Mouse (Mus musculus) lung, embryonic 16.5 days (tissue): ENCODE measurements around the gene Stat2. TPM values are rescaled to one million over a fixed set of nuclear protein-coding genes. Genes with fewer than 3 reads are reported as not detected.
"Not testable (repeated sequence)": the region's sequence is repeated elsewhere in the genome, so short reads cannot be mapped to it uniquely, and the experiment has no call there.

ENCODE experiments used
- ATAC-seq: fragments of 200-750 bp; cut with Nextera tagmentation; 2 replicates; pipeline ENCODE4 v1.8.0; 2017; ENCODE audit warnings: low read depth, mild to moderate bottlenecking, moderate library complexity
- H3K27ac ChIP-seq: fragments of 300-500 bp; sonication (generic); 2 replicates; pipeline ENCODE4 v1.5.1; 2014; ENCODE audit warnings: mild to moderate bottlenecking, control low read depth, low read length
- H3K27me3 ChIP-seq: fragments of 300-500 bp; sonication (generic); 2 replicates; pipeline ENCODE4 v1.6.1; 2014; ENCODE audit warnings: low read depth, low read length, mixed read lengths; ENCODE audit not compliant: control insufficient read depth, insufficient read depth
- H3K36me3 ChIP-seq: fragments of 300-500 bp; sonication (generic); 2 replicates; pipeline ENCODE4 v1.6.1; 2014; ENCODE audit warnings: low read length; ENCODE audit not compliant: control insufficient read depth, insufficient read depth
- H3K4me1 ChIP-seq: fragments of 300-500 bp; sonication (generic); replicated peaks from 2 replicates; pipeline ENCODE4 v1.6.1; 2014; ENCODE audit warnings: low read length, mixed read lengths; ENCODE audit not compliant: control insufficient read depth, insufficient read depth
- H3K4me2 ChIP-seq: fragments of 300-500 bp; sonication (generic); 2 replicates; pipeline ENCODE4 v1.6.1; 2014; ENCODE audit warnings: low read depth, low read length, control low read depth
- H3K4me3 ChIP-seq: fragments of 300-500 bp; sonication (generic); 2 replicates; pipeline ENCODE4 v1.5.1; 2014; ENCODE audit warnings: mild to moderate bottlenecking, low read length, control low read depth
- H3K9ac ChIP-seq: fragments of 300-500 bp; sonication (generic); 2 replicates; pipeline ENCODE4 v1.6.1; 2014; ENCODE audit warnings: low read length, control low read depth
- H3K9me3 ChIP-seq: fragments of 300-500 bp; sonication (generic); 2 replicates; pipeline ENCODE4 v1.6.1; 2016; ENCODE audit warnings: low read length; ENCODE audit not compliant: control insufficient read depth
- WGBS: fragments of 180-500 bp; shearing (Covaris S2); extraction: QIAGEN DNeasy Blood & Tissue Kit; methylation state at CpG from one replicate; pipeline ENCODE4 v1.1.7; 2014; 5-methylcytosine and 5-hydroxymethylcytosine counted together
- polyA plus RNA-seq: library from polyadenylated mRNA; unstranded; fragments of >200 nt; fragmentation: Nextera tagmentation; extraction: Ambion mirVana; gene quantifications from 2 replicates; pipeline ENCODE4 v1.2.1, GENCODE M21; 2015

The Stat2 gene
- polyA plus RNA-seq, 1 experiment from 2014 or later = 13.1 TPM

DNA sequence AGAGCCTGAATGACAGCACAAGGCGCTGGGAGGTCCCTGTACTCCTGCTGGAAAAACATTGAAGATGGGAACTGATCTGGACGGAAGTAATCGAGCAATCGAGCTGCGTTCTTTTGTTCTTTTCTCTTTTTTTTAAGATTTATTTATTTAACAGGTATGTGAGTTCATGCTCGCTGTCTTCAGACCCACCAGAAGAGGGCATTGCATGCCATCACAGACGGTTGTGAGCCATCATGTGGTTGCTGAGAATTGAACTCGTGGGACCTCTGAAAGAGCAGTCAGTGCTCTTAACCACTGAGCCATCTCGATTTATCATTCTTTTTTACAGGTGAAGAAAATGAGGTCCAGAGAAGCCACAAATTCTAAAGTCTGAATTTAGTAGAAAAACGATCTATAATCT is 57.3 kb downstream of the Stat2 start:
- no peaks in the 10 kb centered on the region for H3K27me3 ChIP-seq
- WGBS = 78% methylated on average over 10 of the region's 10 CpGs

DNA sequence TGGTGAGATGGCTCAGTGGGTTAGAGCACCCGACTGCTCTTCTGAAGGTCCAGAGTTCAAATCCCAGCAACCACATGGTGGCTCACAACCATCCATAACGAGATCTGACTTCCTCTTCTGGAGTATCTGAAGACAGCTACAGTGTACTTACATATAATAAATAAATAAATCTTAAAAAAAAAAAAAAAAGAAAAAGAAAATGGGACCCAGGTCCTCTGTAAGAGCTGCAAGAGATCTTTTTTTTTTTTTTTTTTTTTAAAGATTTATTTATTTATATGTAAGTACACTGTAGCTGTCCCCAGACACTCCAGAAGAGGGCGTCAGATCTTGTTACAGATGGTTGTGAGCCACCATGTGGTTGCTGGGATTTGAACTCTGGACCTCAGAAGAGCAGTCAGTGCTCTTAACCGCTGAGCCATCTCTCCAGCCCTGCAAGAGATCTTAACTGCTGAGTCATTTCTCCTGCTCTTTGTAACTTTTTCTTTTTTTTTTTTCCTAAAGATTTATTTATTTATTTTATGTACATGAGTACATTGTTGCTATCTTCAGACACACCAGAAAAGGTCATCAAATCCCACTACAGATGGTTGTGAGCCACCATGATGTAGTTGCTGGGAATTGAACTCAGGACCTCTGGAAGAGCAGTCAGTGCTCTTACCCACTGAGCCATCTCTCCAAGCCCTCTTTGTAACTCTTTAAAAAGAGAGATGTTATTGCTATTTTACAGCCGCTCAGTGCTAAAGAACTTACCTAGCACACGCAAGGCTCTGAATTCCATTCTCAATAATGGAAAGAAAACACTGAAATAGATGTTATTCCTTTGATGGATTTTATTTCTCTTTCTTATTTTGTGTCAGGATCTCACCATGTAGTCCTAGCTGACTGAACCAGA is 62.2 kb downstream of the Stat2 start:
- not testable (repeated sequence) for H3K27ac ChIP-seq, H3K9ac ChIP-seq, H3K27me3 ChIP-seq, H3K36me3 ChIP-seq, ATAC-seq, H3K4me3 ChIP-seq, H3K4me2 ChIP-seq, H3K4me1 ChIP-seq, H3K9me3 ChIP-seq
- 72% methylated on average over 5 of the region's 6 CpGs for WGBS

More for the DNA sequence above, 57.3 kb downstream of the Stat2 start:
- Histone ChIP-seq H3K4me2 (no peak overlapping the region), H3K9ac (no peak overlapping the region), H3K9me3 (no peaks in the 10 kb centered on the region), H3K4me3 (no peak overlapping the region), H3K36me3 (peaks cover 29% of the 10 kb centered on the region), H3K27ac (no peak overlapping the region), H3K4me1 (peaks cover 12% of the 10 kb centered on the region)
- no peak for ATAC-seq

GRCm38 (mm10) chr10:128335582-128335981 is 65.2 kb downstream of the Stat2 start:
- Histone ChIP-seq H3K4me1 (peaks cover 9% of the 10 kb centered on the region), H3K27ac (no peak overlapping the region), H3K36me3 (no peaks in the 10 kb centered on the region), H3K4me2 (no peak overlapping the region), H3K4me3 (no peak overlapping the region), H3K9me3 (no peaks in the 10 kb centered on the region), H3K9ac (no peak overlapping the region), H3K27me3 (no peaks in the 10 kb centered on the region)
- no peak for ATAC-seq
- WGBS = 0% methylated on average over 4 of the region's 4 CpGs

DNA sequence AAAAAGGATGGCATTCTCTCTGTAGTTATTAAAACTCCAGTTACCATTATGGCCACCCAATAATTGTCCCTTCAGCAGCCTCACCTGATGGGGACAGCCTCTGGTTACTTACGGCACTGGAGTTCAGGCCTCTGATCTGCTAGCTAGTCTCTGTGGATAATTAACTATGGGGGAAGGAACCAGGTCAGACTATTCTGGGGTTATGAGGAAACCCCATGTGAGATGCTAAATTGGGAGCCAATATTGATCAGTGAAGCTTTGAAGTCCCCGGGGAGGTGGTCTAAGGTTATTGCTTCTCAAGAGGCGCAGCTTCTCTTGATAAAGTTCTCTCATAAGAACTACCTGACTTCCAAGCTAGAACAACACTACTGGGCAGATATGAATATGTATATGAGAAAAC is 65.8 kb downstream of the Stat2 start:
- no peaks in the 10 kb centered on the region for H3K9me3 ChIP-seq
- 95% methylated on average over 3 of the region's 3 CpGs for WGBS

GRCm38 (mm10) chr10:128336597-128336996 is 66.2 kb downstream of the Stat2 start:
- peaks cover 9% of the 10 kb centered on the region for H3K4me1 ChIP-seq
- H3K4me2 ChIP-seq = peak overlapping the region; percentile 57
- H3K9me3 ChIP-seq = no peaks in the 10 kb centered on the region
- no peak overlapping the region for H3K4me3 ChIP-seq
- no peak overlapping the region for H3K9ac ChIP-seq
- ATAC-seq = no peak
- H3K27ac ChIP-seq = 0 out of 2 replicates have a peak overlapping the region, but pooled peaks have one; percentile 51
- WGBS = 72% methylated on average over 3 of the region's 3 CpGs
- no peaks in the 10 kb centered on the region for H3K36me3 ChIP-seq
- H3K27me3 ChIP-seq = no peaks in the 10 kb centered on the region

More for the DNA sequence above, 65.8 kb downstream of the Stat2 start:
- no peaks in the 10 kb centered on the region for H3K36me3 ChIP-seq
- H3K9ac ChIP-seq = no peak overlapping the region
- no peak overlapping the region for H3K27ac ChIP-seq
- peaks cover 9% of the 10 kb centered on the region for H3K4me1 ChIP-seq
- H3K4me3 ChIP-seq = no peak overlapping the region
- no peaks in the 10 kb centered on the region for H3K27me3 ChIP-seq
- no peak for ATAC-seq
- no peak overlapping the region for H3K4me2 ChIP-seq

- H3K4me1 ChIP-seq = peaks cover 9% of the 10 kb centered on the region
- peak within 1 kb of the TSS; percentile 79 for H3K4me2 ChIP-seq
- peak within 1 kb of the TSS; percentile 74 for H3K4me3 ChIP-seq
- peak; percentile 99 for ATAC-seq
- no peaks in the 10 kb centered on the region for H3K9me3 ChIP-seq
- WGBS = 1% methylated on average over 60 of the region's 61 CpGs
- H3K27ac ChIP-seq = peak within 1 kb of the TSS; percentile 94
- H3K36me3 ChIP-seq = no peaks in the 10 kb centered on the region
- peak within 1 kb of the TSS; percentile 82 for H3K9ac ChIP-seq
- H3K27me3 ChIP-seq = no peaks in the 10 kb centered on the region
Observed at GRCm38 (mm10) chr10:128337306-128338181, 67.2 kb downstream of the Stat2 start, which contains the start of gene Cs. TSS of gene Cs (plus strand) at chr10:128337734.

- Histone ChIP-seq H3K4me2 (peak overlapping the region; percentile 79), H3K36me3 (no peaks in the 10 kb centered on the region), H3K4me3 (peak overlapping the region; percentile 74), H3K9me3 (no peaks in the 10 kb centered on the region), H3K27me3 (no peaks in the 10 kb centered on the region), H3K9ac (peak overlapping the region; percentile 82), H3K27ac (peak overlapping the region; percentile 94; the same call in 1 of the 2 replicates), H3K4me1 (peaks cover 9% of the 10 kb centered on the region)
- WGBS = 19% methylated on average over 5 of the region's 5 CpGs
- no peak for ATAC-seq
Observed at GRCm38 (mm10) chr10:128338415-128338814, 68.1 kb downstream of the Stat2 start.

DNA sequence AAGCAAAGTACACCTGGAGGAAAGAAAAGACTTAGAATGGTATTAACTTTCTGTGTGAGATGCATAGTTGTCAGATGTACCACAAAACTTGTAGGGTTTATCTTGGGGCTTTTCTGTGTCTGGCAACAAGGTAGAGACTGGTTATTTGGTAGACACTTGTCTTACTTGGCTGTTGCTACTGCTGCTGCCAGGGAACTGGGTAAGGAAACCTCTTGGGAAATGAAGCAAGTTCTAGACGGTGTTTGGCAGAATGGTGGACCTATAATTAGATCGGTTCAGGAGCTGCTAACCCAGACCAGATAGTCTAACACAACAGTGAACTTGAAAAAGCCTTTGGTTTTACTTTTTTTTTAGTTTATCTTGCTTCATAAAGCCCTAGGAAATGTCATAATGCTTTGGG is 68.6 kb downstream of the Stat2 start:
- H3K36me3 ChIP-seq = no peaks in the 10 kb centered on the region
- H3K27me3 ChIP-seq = no peaks in the 10 kb centered on the region
- peak overlapping the region; percentile 82 for H3K9ac ChIP-seq
- 61% methylated on average over 2 of the region's 2 CpGs for WGBS
- no peak for ATAC-seq
- peaks cover 9% of the 10 kb centered on the region for H3K4me1 ChIP-seq
- peak overlapping the region; percentile 79 for H3K4me2 ChIP-seq
- no peak overlapping the region for H3K27ac ChIP-seq
- H3K4me3 ChIP-seq = peak overlapping the region; percentile 74
- no peaks in the 10 kb centered on the region for H3K9me3 ChIP-seq

GRCm38 (mm10) chr10:128340257-128340656 is 69.9 kb downstream of the Stat2 start:
- no peak overlapping the region for H3K4me2 ChIP-seq
- no peak for ATAC-seq
- 65% methylated on average over 2 of the region's 2 CpGs for WGBS
- no peaks in the 10 kb centered on the region for H3K36me3 ChIP-seq
- no peaks in the 10 kb centered on the region for H3K27me3 ChIP-seq
- H3K9ac ChIP-seq = no peak overlapping the region
- H3K9me3 ChIP-seq = no peaks in the 10 kb centered on the region
- H3K27ac ChIP-seq = no peak overlapping the region
- H3K4me1 ChIP-seq = peaks cover 19% of the 10 kb centered on the region
- no peak overlapping the region for H3K4me3 ChIP-seq
